Mouse (Mus musculus): ENCODE results near the gene Tmem87b. TPM values are rescaled to one million over a fixed set of nuclear protein-coding genes. Genes with fewer than 3 reads are reported as not detected.

Tmem87b gene
- 10 to 100 TPM; 11.1 to 16.4 (median 14.1) TPM for total RNA-seq (2022)

- DNase-seq (ENCODE audit: low spot score in 2 of 2): peak; percentile 92 to 95
Observed at GRCm38 (mm10) chr2:128817786-128818681, at the start of gene Tmem87b. Gene Tmem87b, plus strand, starts transcription at chr2:128818118.

GRCm38 (mm10) chr2:128768545-128769247, 49.2 kb upstream of the Tmem87b start:
- DNase-seq (ENCODE audit: low spot score in 2 of 2): no peak

GRCm38 (mm10) chr2:128770557-128770956, 47.4 kb upstream of the Tmem87b start:
- no peak for DNase-seq (ENCODE audit: low spot score in 2 of 2)

GRCm38 (mm10) chr2:128771048-128771447, 46.9 kb upstream of the Tmem87b start:
- DNase-seq (ENCODE audit: low spot score in 2 of 2): no peak

- DNase-seq (ENCODE audit: low spot score in 2 of 2): no peak
Observed at GRCm38 (mm10) chr2:128771750-128772338, 46.1 kb upstream of the Tmem87b start.

- DNase-seq (ENCODE audit: low spot score in 2 of 2): no peak
Observed at GRCm38 (mm10) chr2:128782231-128782630, 35.7 kb upstream of the Tmem87b start.

GRCm38 (mm10) chr2:128783660-128784345, 34.1 kb upstream of the Tmem87b start:
- DNase-seq (ENCODE audit: low spot score in 2 of 2): no peak

- no peak for DNase-seq (ENCODE audit: low spot score in 2 of 2)
Observed at GRCm38 (mm10) chr2:128784814-128785213, 33.1 kb upstream of the Tmem87b start.

GRCm38 (mm10) chr2:128786341-128786740, 31.6 kb upstream of the Tmem87b start:
- no peak for DNase-seq (ENCODE audit: low spot score in 2 of 2)

- no peak for DNase-seq (ENCODE audit: low spot score in 2 of 2)
Observed at GRCm38 (mm10) chr2:128786795-128787194, 31.1 kb upstream of the Tmem87b start.

GRCm38 (mm10) chr2:128787805-128788204, 30.1 kb upstream of the Tmem87b start:
- no peak for DNase-seq (ENCODE audit: low spot score in 2 of 2)

- DNase-seq (ENCODE audit: low spot score in 2 of 2): no peak
Observed at GRCm38 (mm10) chr2:128790875-128791614, 26.9 kb upstream of the Tmem87b start.

GRCm38 (mm10) chr2:128793958-128794357, 24.0 kb upstream of the Tmem87b start:
- DNase-seq (ENCODE audit: low spot score in 2 of 2): no peak

- no peak for DNase-seq (ENCODE audit: low spot score in 2 of 2)
Observed at GRCm38 (mm10) chr2:128796463-128796862, 21.5 kb upstream of the Tmem87b start.

GRCm38 (mm10) chr2:128803441-128803840, 14.5 kb upstream of the Tmem87b start:
- DNase-seq (ENCODE audit: low spot score in 2 of 2): no peak

GRCm38 (mm10) chr2:128805341-128805740, 12.6 kb upstream of the Tmem87b start:
- DNase-seq (ENCODE audit: low spot score in 2 of 2): no peak

- DNase-seq (ENCODE audit: low spot score in 2 of 2): no peak
Observed at GRCm38 (mm10) chr2:128806561-128806960, 11.4 kb upstream of the Tmem87b start.

- DNase-seq (ENCODE audit: low spot score in 2 of 2): no peak
Observed at GRCm38 (mm10) chr2:128812761-128813160, 5.2 kb upstream of the Tmem87b start.

- no peak for DNase-seq (ENCODE audit: low spot score in 2 of 2)
Observed at GRCm38 (mm10) chr2:128816311-128816710, 1.6 kb upstream of the Tmem87b start.

- DNase-seq (ENCODE audit: low spot score in 2 of 2): no peak
Observed at GRCm38 (mm10) chr2:128816916-128817315, 1.0 kb upstream of the Tmem87b start.

- no peak for DNase-seq (ENCODE audit: low spot score in 2 of 2)
Observed at GRCm38 (mm10) chr2:128817387-128817785, 532 bp upstream of the Tmem87b start.

Measured in gastrocnemius, adult 8-10 months (tissue).